Mouse (Mus musculus) brown adipose tissue, adult 24 weeks (tissue): ENCODE measurements around the gene Tomm22. TPM values are rescaled to one million over a fixed set of nuclear protein-coding genes. Genes with fewer than 3 reads are reported as not detected.

Source experiments
- H3K27ac ChIP-seq: fragments of 200-500 bp; replicated peaks from 2 replicates; pipeline ENCODE4 v1.5.1; 2012; ENCODE audit warnings: low read depth, mild to moderate bottlenecking, low read length
- H3K4me1 ChIP-seq: fragments of 200-500 bp; 2 replicates; pipeline ENCODE4 v1.6.1; 2012; ENCODE audit warnings: low read length, mixed read lengths; ENCODE audit not compliant: control insufficient read depth, insufficient read depth, insufficient read length
- H3K4me3 ChIP-seq: fragments of 200-500 bp; 2 replicates; pipeline ENCODE4 v1.5.1; 2012; ENCODE audit warnings: low read depth, mild to moderate bottlenecking, low read length, moderate library complexity; ENCODE audit not compliant: insufficient read depth
- polyA plus RNA-seq: library from polyadenylated mRNA; stranded (reverse); fragments of >200 nt; gene quantifications from 2 replicates; pipeline ENCODE4 v1.2.4, GENCODE M21; 2012; ENCODE audit not compliant: missing spikeins, insufficient read depth, insufficient read length

Tomm22 gene
- 185 and 193 TPM in 2 replicates for polyA plus RNA-seq

- 0 out of 2 replicates have a peak, but pooled peaks cover 5% of the 10 kb centered on the region for H3K4me1 ChIP-seq
- peak within 1 kb of the TSS; percentile 78 for H3K4me3 ChIP-seq
- H3K27ac ChIP-seq = peak within 1 kb of the TSS; percentile 49
Observed at GRCm38 (mm10) chr15:79670249-79670971, at the start of gene Tomm22. Gene Tomm22, plus strand, starts transcription at chr15:79670861.

GRCm38 (mm10) chr15:79630471-79630870, 40.2 kb upstream of the Tomm22 start:
- Histone ChIP-seq H3K4me1 (no peaks in the 10 kb centered on the region), H3K4me3 (no peak overlapping the region), H3K27ac (no peak overlapping the region)

GRCm38 (mm10) chr15:79641135-79641817, 29.4 kb upstream of the Tomm22 start:
- Histone ChIP-seq H3K4me3 (no peak overlapping the region), H3K27ac (no peak overlapping the region), H3K4me1 (no peaks in the 10 kb centered on the region)

- H3K4me1 ChIP-seq = no peaks in the 10 kb centered on the region
Observed at GRCm38 (mm10) chr15:79645483-79645882, 25.2 kb upstream of the Tomm22 start.

GRCm38 (mm10) chr15:79648130-79648529, 22.5 kb upstream of the Tomm22 start:
- Histone ChIP-seq H3K4me1 (no peaks in the 10 kb centered on the region), H3K27ac (no peak overlapping the region), H3K4me3 (no peak overlapping the region)

More at GRCm38 (mm10) chr15:79645483-79645882, 25.2 kb upstream of the Tomm22 start:
- Histone ChIP-seq H3K27ac (no peak overlapping the region), H3K4me3 (no peak overlapping the region)

GRCm38 (mm10) chr15:79650569-79650968, 20.1 kb upstream of the Tomm22 start:
- H3K4me3 ChIP-seq = no peak overlapping the region
- H3K27ac ChIP-seq = no peak overlapping the region

GRCm38 (mm10) chr15:79651481-79651880, 19.2 kb upstream of the Tomm22 start:
- Histone ChIP-seq H3K27ac (no peak overlapping the region), H3K4me3 (no peak overlapping the region), H3K4me1 (no peaks in the 10 kb centered on the region)

More at GRCm38 (mm10) chr15:79650569-79650968, 20.1 kb upstream of the Tomm22 start:
- no peaks in the 10 kb centered on the region for H3K4me1 ChIP-seq

- Histone ChIP-seq H3K27ac (no peak overlapping the region), H3K4me3 (no peak overlapping the region), H3K4me1 (no peaks in the 10 kb centered on the region)
Observed at GRCm38 (mm10) chr15:79656451-79656850, 14.2 kb upstream of the Tomm22 start.

- Histone ChIP-seq H3K4me3 (peak overlapping the region; percentile 71), H3K4me1 (no peaks in the 10 kb centered on the region), H3K27ac (peak overlapping the region; percentile 98)
Observed at GRCm38 (mm10) chr15:79657837-79658530, 12.7 kb upstream of the Tomm22 start.

- Histone ChIP-seq H3K4me1 (no peaks in the 10 kb centered on the region), H3K27ac (peak within 1 kb of the TSS; percentile 98), H3K4me3 (peak within 1 kb of the TSS; percentile 71)
Observed at GRCm38 (mm10) chr15:79658531-79659375, 11.9 kb upstream of the Tomm22 start, which contains the start of the genes Fam227a and Cby1. Gene Fam227a, minus strand, starts transcription at chr15:79658956. Gene Cby1, plus strand, starts transcription at chr15:79659199.

GRCm38 (mm10) chr15:79661852-79662251, 8.8 kb upstream of the Tomm22 start:
- no peak overlapping the region for H3K27ac ChIP-seq
- no peak overlapping the region for H3K4me3 ChIP-seq
- H3K4me1 ChIP-seq = no peaks in the 10 kb centered on the region

GRCm38 (mm10) chr15:79664666-79665065, 6.0 kb upstream of the Tomm22 start:
- Histone ChIP-seq H3K27ac (no peak overlapping the region), H3K4me3 (no peak overlapping the region)

GRCm38 (mm10) chr15:79669195-79669594, 1.5 kb upstream of the Tomm22 start:
- H3K27ac ChIP-seq = no peak overlapping the region
- 0 out of 2 replicates have a peak, but pooled peaks cover 5% of the 10 kb centered on the region for H3K4me1 ChIP-seq
- no peak overlapping the region for H3K4me3 ChIP-seq

More at GRCm38 (mm10) chr15:79664666-79665065, 6.0 kb upstream of the Tomm22 start:
- H3K4me1 ChIP-seq = no peaks in the 10 kb centered on the region

- Histone ChIP-seq H3K4me1 (0 out of 2 replicates have a peak, but pooled peaks cover 5% of the 10 kb centered on the region), H3K4me3 (peak overlapping the region; percentile 78), H3K27ac (peak overlapping the region; percentile 49)
Observed at GRCm38 (mm10) chr15:79670972-79671299, 275 bp downstream of the Tomm22 start.
